Mouse (Mus musculus) embryonic facial prominence, embryonic 15.5 days (tissue): ENCODE results near the gene Hspb9. TPM values are rescaled to one million over a fixed set of nuclear protein-coding genes. Genes with fewer than 3 reads are reported as not detected.

Source experiments
- ATAC-seq: fragments of 200-750 bp; cut with Nextera tagmentation; 2 replicates; pipeline ENCODE4 v1.8.0; 2017; ENCODE audit warnings: low read depth, moderate TSS enrichment; ENCODE audit not compliant: insufficient number of reproducible peaks, low FRiP score, low TSS enrichment
- H3K27ac ChIP-seq: fragments of 300-500 bp; sonication (generic); replicated peaks from 2 replicates; pipeline ENCODE4 v1.5.1; 2015; ENCODE audit warnings: mild to moderate bottlenecking, inconsistent platforms
- H3K27me3 ChIP-seq: fragments of 300-500 bp; sonication (generic); 2 replicates; pipeline ENCODE4 v1.6.1; 2015; ENCODE audit warnings: inconsistent platforms
- H3K36me3 ChIP-seq: fragments of 300-500 bp; sonication (generic); 2 replicates; pipeline ENCODE4 v1.6.1; 2015; ENCODE audit warnings: mild to moderate bottlenecking, inconsistent platforms
- H3K4me1 ChIP-seq: fragments of 300-500 bp; sonication (generic); 2 replicates; pipeline ENCODE4 v1.6.1; 2015; ENCODE audit warnings: inconsistent platforms
- H3K4me2 ChIP-seq: fragments of 300-500 bp; sonication (generic); replicated peaks from 2 replicates; pipeline ENCODE4 v1.6.1; 2015; ENCODE audit warnings: mild to moderate bottlenecking, inconsistent platforms
- H3K4me3 ChIP-seq: fragments of 300-500 bp; sonication (generic); replicated peaks from 2 replicates; pipeline ENCODE4 v1.5.1; 2015; ENCODE audit warnings: mild to moderate bottlenecking, inconsistent platforms
- H3K9ac ChIP-seq: fragments of 300-500 bp; sonication (generic); 2 replicates; pipeline ENCODE4 v1.6.1; 2015; ENCODE audit warnings: inconsistent platforms
- H3K9me3 ChIP-seq: fragments of 300-500 bp; sonication (generic); replicated peaks from 2 replicates; pipeline ENCODE4 v1.6.1; 2016; ENCODE audit warnings: inconsistent platforms
- WGBS: fragments of 180-500 bp; shearing (Covaris S2); methylation state at CpG from one replicate; pipeline ENCODE4 v1.1.7; 2015; 5-methylcytosine and 5-hydroxymethylcytosine counted together
- polyA plus RNA-seq: library from polyadenylated mRNA; unstranded; fragments of >200 nt; fragmentation: Nextera tagmentation; extraction: Ambion mirVana; gene quantifications from 2 replicates; pipeline ENCODE4 v1.2.1, GENCODE M21; 2015

The Hspb9 gene
- polyA plus RNA-seq, 1 experiment from 2014 or later = not detected

- peak within 1 kb of the TSS; percentile 59 for H3K4me2 ChIP-seq
- peak within 1 kb of the TSS; percentile 37 for H3K4me3 ChIP-seq
- 2% methylated on average over 23 of the region's 23 CpGs for WGBS
- peaks cover 15% of the 10 kb centered on the region for H3K4me1 ChIP-seq
- no peaks in the 10 kb centered on the region for H3K9me3 ChIP-seq
- 0 out of 2 replicates have a peak within 1 kb of the TSS, but pooled peaks have one; percentile 12 for H3K9ac ChIP-seq
- no peak within 1 kb of the TSS for H3K27ac ChIP-seq
- H3K36me3 ChIP-seq = no peaks in the 10 kb centered on the region
- no peak for ATAC-seq
- H3K27me3 ChIP-seq = peaks cover 11% of the 10 kb centered on the region
Measured at GRCm38 (mm10) chr11:100692164-100692616, 21.5 kb upstream of the Hspb9 start, which contains the start of gene Zfp385c. TSS of gene Zfp385c (minus strand) at chr11:100692455.

DNA sequence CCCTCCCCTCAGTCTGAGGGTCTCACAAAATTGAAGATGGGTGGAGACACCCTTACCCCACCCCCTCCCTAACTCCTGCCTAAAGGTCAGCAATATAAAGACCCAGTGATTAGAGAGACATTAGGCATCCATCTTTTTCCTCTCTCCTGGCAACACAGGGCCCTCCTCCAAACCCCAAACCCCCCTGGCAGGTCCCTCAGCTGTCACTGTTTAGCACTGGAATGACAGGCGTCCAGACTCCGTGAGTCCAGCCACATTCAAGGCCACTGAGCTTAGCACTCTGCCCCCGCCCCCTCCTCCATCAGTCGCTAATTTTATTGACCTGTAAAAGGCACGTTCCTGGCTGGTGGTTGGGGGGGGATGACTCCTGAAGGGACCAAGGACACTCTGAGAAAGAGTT, 20.5 kb upstream of the Hspb9 start:
- Histone ChIP-seq H3K4me3 (no peak overlapping the region), H3K36me3 (no peaks in the 10 kb centered on the region), H3K9me3 (no peaks in the 10 kb centered on the region), H3K4me2 (no peak overlapping the region), H3K9ac (no peak overlapping the region), H3K4me1 (peaks cover 15% of the 10 kb centered on the region), H3K27me3 (peaks cover 11% of the 10 kb centered on the region), H3K27ac (no peak overlapping the region)
- WGBS = 32% methylated on average over 5 of the region's 5 CpGs
- ATAC-seq = no peak

GRCm38 (mm10) chr11:100694926-100695325, 18.7 kb upstream of the Hspb9 start:
- Histone ChIP-seq H3K4me2 (no peak overlapping the region), H3K9ac (no peak overlapping the region), H3K27me3 (peaks cover 11% of the 10 kb centered on the region), H3K36me3 (no peaks in the 10 kb centered on the region), H3K27ac (no peak overlapping the region), H3K4me3 (no peak overlapping the region), H3K4me1 (peaks cover 15% of the 10 kb centered on the region), H3K9me3 (no peaks in the 10 kb centered on the region)
- 27% methylated on average over 5 of the region's 5 CpGs for WGBS
- no peak for ATAC-seq

GRCm38 (mm10) chr11:100697921-100698320, 15.7 kb upstream of the Hspb9 start:
- no peak overlapping the region for H3K9ac ChIP-seq
- WGBS = 73% methylated on average over 7 of the region's 7 CpGs
- ATAC-seq = no peak
- H3K27me3 ChIP-seq = 0 out of 2 replicates have a peak, but pooled peaks cover 1% of the 10 kb centered on the region
- H3K9me3 ChIP-seq = no peaks in the 10 kb centered on the region
- no peaks in the 10 kb centered on the region for H3K36me3 ChIP-seq
- no peak overlapping the region for H3K4me3 ChIP-seq
- H3K4me2 ChIP-seq = no peak overlapping the region
- no peak overlapping the region for H3K27ac ChIP-seq
- H3K4me1 ChIP-seq = peaks cover 18% of the 10 kb centered on the region

GRCm38 (mm10) chr11:100700710-100701109, 12.9 kb upstream of the Hspb9 start:
- Histone ChIP-seq H3K9ac (no peak overlapping the region), H3K9me3 (no peaks in the 10 kb centered on the region), H3K27ac (no peak overlapping the region), H3K4me3 (peak overlapping the region; percentile 32; the same call in 1 of the 2 replicates), H3K27me3 (no peaks in the 10 kb centered on the region), H3K36me3 (peaks cover 15% of the 10 kb centered on the region), H3K4me1 (peaks cover 29% of the 10 kb centered on the region), H3K4me2 (no peak overlapping the region)
- WGBS = 71% methylated on average over 3 of the region's 3 CpGs
- no peak for ATAC-seq

GRCm38 (mm10) chr11:100701301-100701700, 12.3 kb upstream of the Hspb9 start:
- Histone ChIP-seq H3K27ac (no peak overlapping the region), H3K4me1 (peaks cover 29% of the 10 kb centered on the region), H3K4me2 (peak overlapping the region; percentile 48), H3K36me3 (peaks cover 21% of the 10 kb centered on the region), H3K9ac (peak overlapping the region; percentile 0; the same call in 1 of the 2 replicates), H3K9me3 (no peaks in the 10 kb centered on the region), H3K4me3 (peak overlapping the region; percentile 32), H3K27me3 (no peaks in the 10 kb centered on the region)
- ATAC-seq = no peak
- 6% methylated on average over 14 of the region's 14 CpGs for WGBS

DNA sequence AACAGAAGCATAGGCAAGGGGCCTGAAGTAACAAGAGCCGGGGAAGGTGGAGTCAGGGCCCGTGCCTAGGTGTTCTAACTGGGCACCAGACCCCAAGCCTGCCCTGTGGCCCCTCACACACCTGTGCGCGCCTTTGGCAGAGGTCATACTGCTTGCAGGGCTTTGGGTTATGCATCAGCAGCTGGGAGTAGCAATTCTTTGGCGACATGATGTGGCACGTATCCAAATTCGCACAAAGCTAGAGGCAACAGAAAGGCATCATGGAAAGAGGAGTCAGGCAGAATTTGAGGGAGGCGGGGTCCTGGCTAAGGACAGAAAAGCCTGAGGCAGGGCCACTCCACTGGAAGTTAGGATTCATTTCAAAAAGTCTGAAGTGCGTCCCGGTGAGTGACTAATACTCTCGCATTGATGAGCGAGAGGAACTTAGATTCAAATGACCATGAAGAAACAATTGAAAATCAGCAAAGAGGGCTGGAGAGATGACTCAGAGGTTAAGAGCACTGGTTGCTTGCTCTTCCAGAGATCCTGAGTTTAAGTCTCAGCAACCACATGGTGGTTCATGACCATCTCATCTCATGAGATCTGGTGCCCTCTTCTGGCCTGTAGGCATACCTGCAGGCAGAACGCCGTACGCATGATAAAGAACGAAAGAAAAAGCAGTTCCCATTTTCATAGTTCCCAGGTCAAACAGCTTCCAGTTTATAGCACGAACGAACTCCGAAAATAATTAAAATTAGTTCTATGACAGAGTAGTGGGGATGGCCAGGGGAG, 11.4 kb upstream of the Hspb9 start:
- Histone ChIP-seq H3K9me3 (no peaks in the 10 kb centered on the region), H3K27ac (no peak overlapping the region), H3K4me3 (peak overlapping the region; percentile 18; the same call in 1 of the 2 replicates), H3K9ac (no peak overlapping the region), H3K4me2 (peak overlapping the region; percentile 44), H3K36me3 (peaks cover 30% of the 10 kb centered on the region), H3K4me1 (peaks cover 29% of the 10 kb centered on the region), H3K27me3 (no peaks in the 10 kb centered on the region)
- no peak for ATAC-seq
- WGBS = 32% methylated on average over 19 of the region's 19 CpGs

DNA sequence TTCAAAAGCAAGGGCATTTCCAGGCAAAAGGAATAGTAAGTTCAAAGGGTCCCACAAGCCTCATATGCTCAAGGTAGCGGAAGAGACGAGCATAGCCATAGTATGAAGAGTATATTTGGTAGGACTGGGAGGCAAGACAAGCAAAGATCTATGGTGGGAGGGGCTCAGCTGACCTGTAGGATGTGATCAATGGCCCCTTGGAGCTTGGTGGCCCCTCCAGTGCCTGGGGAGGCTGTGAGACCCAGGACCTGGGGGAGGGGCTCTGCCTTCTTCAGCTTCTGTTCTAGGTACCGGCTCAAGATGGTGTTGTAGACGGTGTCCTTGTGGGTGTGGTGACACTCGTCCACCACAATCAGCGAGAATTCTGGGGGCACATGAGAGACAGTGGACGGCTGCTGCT, 10.7 kb upstream of the Hspb9 start:
- Histone ChIP-seq H3K9me3 (no peaks in the 10 kb centered on the region), H3K4me2 (peak overlapping the region; percentile 44), H3K36me3 (peaks cover 37% of the 10 kb centered on the region), H3K27me3 (no peaks in the 10 kb centered on the region), H3K9ac (no peak overlapping the region), H3K4me3 (peak overlapping the region; percentile 18; the same call in 1 of the 2 replicates), H3K27ac (no peak overlapping the region), H3K4me1 (peaks cover 29% of the 10 kb centered on the region)
- 51% methylated on average over 7 of the region's 7 CpGs for WGBS
- ATAC-seq = 0 out of 2 replicates have a peak, but pooled peaks have one; percentile 9

GRCm38 (mm10) chr11:100703366-100703765, 10.3 kb upstream of the Hspb9 start:
- Histone ChIP-seq H3K36me3 (peaks cover 41% of the 10 kb centered on the region), H3K9me3 (no peaks in the 10 kb centered on the region), H3K9ac (no peak overlapping the region), H3K27ac (no peak overlapping the region), H3K4me1 (peaks cover 29% of the 10 kb centered on the region), H3K27me3 (no peaks in the 10 kb centered on the region), H3K4me2 (no peak overlapping the region), H3K4me3 (no peak overlapping the region)
- no peak for ATAC-seq
- 68% methylated on average over 11 of the region's 11 CpGs for WGBS

DNA sequence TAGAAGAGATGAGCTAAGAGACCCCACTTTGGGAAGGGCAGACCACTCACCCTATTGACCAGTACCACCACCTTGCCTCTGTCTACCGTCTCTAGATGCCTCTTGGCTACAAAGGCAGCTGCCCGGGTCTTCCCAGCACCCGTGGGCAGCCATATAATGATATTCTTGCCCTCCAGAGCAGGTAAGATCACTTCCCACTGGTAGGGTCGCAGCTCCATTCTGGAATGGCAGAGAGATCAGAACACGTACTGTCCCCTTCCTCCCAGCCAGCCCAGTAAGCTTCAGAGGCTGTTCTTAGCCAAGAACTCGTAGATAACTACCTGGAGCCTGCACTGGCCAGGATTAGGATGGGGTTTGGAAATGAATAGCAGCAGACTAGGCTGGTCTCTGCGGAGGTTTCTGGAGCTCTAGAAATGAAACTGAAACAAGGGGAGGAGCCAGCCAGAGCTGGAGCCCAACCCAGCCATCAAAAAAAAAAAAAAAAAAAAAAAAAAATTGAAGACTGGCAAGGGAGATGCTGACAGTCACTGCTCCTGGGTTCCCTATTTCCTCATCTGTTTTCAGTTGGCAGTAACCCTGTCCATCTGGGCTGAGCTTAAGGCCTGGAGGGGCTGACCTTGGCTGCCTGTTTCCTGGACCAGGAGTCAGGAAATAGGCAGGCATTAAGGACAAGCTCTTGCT, 9.7 kb upstream of the Hspb9 start, which contains the start of gene Dhx58:
Gene Dhx58, minus strand, starts transcription at position 421 of the 681 bp plus-strand sequence.
- no peak within 1 kb of the TSS for H3K9ac ChIP-seq
- H3K4me3 ChIP-seq = no peak within 1 kb of the TSS
- no peaks in the 10 kb centered on the region for H3K27me3 ChIP-seq
- peaks cover 48% of the 10 kb centered on the region for H3K36me3 ChIP-seq
- WGBS = 59% methylated on average over 7 of the region's 7 CpGs
- ATAC-seq = no peak
- H3K4me2 ChIP-seq = 0 out of 2 replicates have a peak within 1 kb of the TSS, but pooled peaks have one; percentile 21
- H3K9me3 ChIP-seq = no peaks in the 10 kb centered on the region
- H3K4me1 ChIP-seq = peaks cover 29% of the 10 kb centered on the region
- H3K27ac ChIP-seq = peak within 1 kb of the TSS; percentile 58

DNA sequence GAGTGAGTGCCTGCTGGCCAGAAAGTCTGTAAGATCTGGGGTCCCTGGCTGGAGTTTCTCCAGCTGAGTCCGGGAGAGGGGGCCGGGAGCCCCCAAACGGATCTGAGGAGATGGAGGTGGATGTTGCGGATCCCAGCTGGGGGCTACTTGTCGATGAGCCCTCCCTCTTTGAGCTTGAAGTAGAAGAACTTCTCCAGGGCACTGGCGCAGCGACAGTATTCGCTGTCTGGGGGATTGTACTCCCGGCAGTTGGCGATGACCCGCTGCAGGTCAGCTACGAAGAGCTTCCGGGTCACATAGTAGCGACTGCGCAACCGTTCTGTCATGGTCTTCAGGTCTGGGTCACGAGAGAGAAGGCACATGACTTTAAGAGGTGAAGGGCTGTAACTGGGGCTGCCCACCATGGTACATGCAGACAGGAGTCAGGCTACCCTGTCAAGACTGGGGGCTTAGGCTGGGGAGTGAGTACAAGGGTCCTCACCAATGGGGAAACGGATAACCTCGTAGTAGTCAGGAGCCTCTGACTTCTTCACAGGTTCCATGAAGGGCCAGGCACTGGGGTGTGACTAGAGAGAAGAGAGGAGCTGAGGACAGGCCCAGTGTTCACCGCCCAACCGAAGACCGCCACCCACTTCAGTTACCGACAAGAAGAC, 8.4 kb upstream of the Hspb9 start:
- H3K4me1 ChIP-seq = peaks cover 29% of the 10 kb centered on the region
- H3K4me3 ChIP-seq = no peak overlapping the region

More for the DNA sequence above, 8.4 kb upstream of the Hspb9 start:
- peaks cover 58% of the 10 kb centered on the region for H3K36me3 ChIP-seq
- 90% methylated on average over 23 of the region's 23 CpGs for WGBS
- H3K27ac ChIP-seq = no peak overlapping the region
- no peak overlapping the region for H3K4me2 ChIP-seq
- no peak for ATAC-seq
- H3K27me3 ChIP-seq = no peaks in the 10 kb centered on the region
- H3K9ac ChIP-seq = no peak overlapping the region
- H3K9me3 ChIP-seq = no peaks in the 10 kb centered on the region
